Comparison of ENCODE assay signal across 11 mouse cellular contexts in genomic region chr13:28690511-28691160, GRCm38 (mm10).
DNase-seq lines count a peak whose midpoint lies in the region; ATAC-seq and TF ChIP-seq lines count a peak whose summit lies in the region.
"Had no signal": no experiment of that assay in that cellular context is flagged by ENCODE, and none has a peak within 500 bp of the region (broad histone marks: within the 10 kb centered on the region; RNA-seq: fewer than 3 reads in every experiment).

No protein-coding gene starts in this region.

- no peaks in the 10 kb centered on the region for H3K9me3 ChIP-seq in intestine, embryonic 15.5 days

- intact Hi-C loops in gastrocnemius, adult 2 months (cut with DNase I), result no loop called here
- intact Hi-C loops in gastrocnemius, postnatal 36 days (cut with DNase I), result no loop called here

- no peak overlapping the region for H3K9ac ChIP-seq in intestine, embryonic 15.5 days

- peak; percentile 66 for ATAC-seq in intestine, embryonic 15.5 days
- no peak for ATAC-seq in erythroid progenitor cell, adult 5-6 weeks (replicated peaks; ENCODE audit: low FRiP score, poor library complexity, severe bottlenecking)

- no peaks in the 10 kb centered on the region for H3K27me3 ChIP-seq in intestine, embryonic 15.5 days (replicated peaks)

- peak overlapping the region; percentile 31; the same call in 1 of the 2 replicates for H3K27ac ChIP-seq in gastrocnemius, adult 2 months
- H3K27ac ChIP-seq in intestine, embryonic 15.5 days, result no peak overlapping the region; the same call in 1 of the 2 replicates

- H3K4me1 ChIP-seq in intestine, embryonic 15.5 days (replicated peaks), result 0 out of 2 replicates have a peak, but pooled peaks cover 5% of the 10 kb centered on the region

- 62% methylated on average over 5 of the region's 5 CpGs for WGBS in intestine, embryonic 15.5 days

- no peak for TF ChIP-seq CTCF in gastrocnemius, adult 2 months (IDR thresholded peaks at IDR 0.05)

- peak; percentile 50 for DNase-seq in gastrocnemius, adult 2 months
- DNase-seq in gastrocnemius, postnatal 36 days, result no peak
- peak; percentile 23 for DNase-seq in testis, postnatal 10 days (ENCODE audit: low spot score)
- no peak for DNase-seq in testis, postnatal 14 days (ENCODE audit: low spot score)
- no peak for DNase-seq in spleen, postnatal 14 days (ENCODE audit: low spot score in 2 of 2)
- no peak for DNase-seq in c-Kit-positive CD71-positive TER-119-positive erythroid progenitor cells, embryonic 14.5 days (ENCODE audit: low spot score)
- DNase-seq: cerebellum, adult 18-20 months; heart, adult 18-20 months; lung, postnatal 14 days had no signal

- no peak overlapping the region for H3K4me2 ChIP-seq in intestine, embryonic 15.5 days (replicated peaks)

- H3K4me3 ChIP-seq in gastrocnemius, adult 2 months, result no peak overlapping the region
- H3K4me3 ChIP-seq in intestine, embryonic 15.5 days (replicated peaks), result no peak overlapping the region

- no peaks in the 10 kb centered on the region for H3K36me3 ChIP-seq in intestine, embryonic 15.5 days

Comparison
In these comparisons a context has a peak if more than half of its experiments do, and no peak if none do; other contexts are left out.
1. DNase-seq: peak in gastrocnemius, adult 2 months (single experiment) and testis, postnatal 10 days (single experiment); none in gastrocnemius, postnatal 36 days (0 of 2), testis, postnatal 14 days (single experiment), spleen, postnatal 14 days (0 of 2) and c-Kit-positive CD71-positive TER-119-positive erythroid progenitor cells, embryonic 14.5 days (single experiment).